Mouse (Mus musculus) urinary bladder, postnatal 14 days (tissue): ENCODE results near the gene Cldn19.

Source experiments
- DNase-seq: peaks from one replicate; pipeline ENCODE4 v3.0.0; 2021; ENCODE audit warnings: low spot score

Gene Cldn19

GRCm38 (mm10) chr4:119255351-119255750 lies at the start of gene Cldn19:
TSS of gene Cldn19 (plus strand) at chr4:119255414.
- DNase-seq, result no peak

GRCm38 (mm10) chr4:119216667-119217066 lies 38.5 kb upstream of the Cldn19 start:
- DNase-seq, result no peak

- no peak for DNase-seq
Measured at GRCm38 (mm10) chr4:119218169-119218568, 37.0 kb upstream of the Cldn19 start, which contains the start of gene Tmem269. TSS of gene Tmem269 (minus strand) at chr4:119218217.

- peak; percentile 35 for DNase-seq
Measured at GRCm38 (mm10) chr4:119223696-119224095, 31.5 kb upstream of the Cldn19 start.

- no peak for DNase-seq
Measured at GRCm38 (mm10) chr4:119224534-119224933, 30.7 kb upstream of the Cldn19 start.

GRCm38 (mm10) chr4:119225719-119226118 lies 29.5 kb upstream of the Cldn19 start:
- no peak for DNase-seq

- DNase-seq, result no peak
Measured at GRCm38 (mm10) chr4:119226751-119227150, 28.5 kb upstream of the Cldn19 start.

GRCm38 (mm10) chr4:119232410-119233255 lies 22.6 kb upstream of the Cldn19 start, which contains the start of the genes AU022252 and P3h1:
TSS of gene AU022252 (minus strand) at chr4:119232712.
TSS of gene P3h1 (plus strand) at chr4:119232915.
- peak; percentile 99 for DNase-seq

GRCm38 (mm10) chr4:119233256-119233901 lies 21.8 kb upstream of the Cldn19 start:
- DNase-seq, result peak; percentile 34

- no peak for DNase-seq
Measured at GRCm38 (mm10) chr4:119234348-119234747, 20.9 kb upstream of the Cldn19 start.

GRCm38 (mm10) chr4:119238661-119239060 lies 16.6 kb upstream of the Cldn19 start:
- DNase-seq, result no peak

GRCm38 (mm10) chr4:119239181-119239682 lies 16.0 kb upstream of the Cldn19 start:
- no peak for DNase-seq

- DNase-seq, result no peak
Measured at GRCm38 (mm10) chr4:119241664-119242063, 13.6 kb upstream of the Cldn19 start.

GRCm38 (mm10) chr4:119242571-119242970 lies 12.6 kb upstream of the Cldn19 start:
- no peak for DNase-seq

GRCm38 (mm10) chr4:119244468-119245240 lies 10.6 kb upstream of the Cldn19 start:
- no peak for DNase-seq

- peak; percentile 59 for DNase-seq
Measured at GRCm38 (mm10) chr4:119245556-119245955, 9.7 kb upstream of the Cldn19 start.

- no peak for DNase-seq
Measured at GRCm38 (mm10) chr4:119245961-119246360, 9.3 kb upstream of the Cldn19 start.

- no peak for DNase-seq
Measured at GRCm38 (mm10) chr4:119246688-119247225, 8.5 kb upstream of the Cldn19 start.

- peak; percentile 79 for DNase-seq
Measured at GRCm38 (mm10) chr4:119247462-119248235, 7.6 kb upstream of the Cldn19 start.

GRCm38 (mm10) chr4:119248407-119248965 lies 6.7 kb upstream of the Cldn19 start:
- no peak for DNase-seq
